ENCODE assay signal across 12 mouse cellular contexts in genomic region chr13:110346707-110347106, GRCm38 (mm10). TPM values are rescaled to one million over a fixed set of nuclear protein-coding genes. Genes with fewer than 3 reads are reported as not detected.
DNase-seq lines count a peak whose midpoint lies in the region; ATAC-seq lines count a peak whose summit lies in the region.
"Had no signal": no experiment of that assay in that cellular context is flagged by ENCODE, and none has a peak within 500 bp of the region (broad histone marks: within the 10 kb centered on the region; RNA-seq: fewer than 3 reads in every experiment).

No protein-coding gene starts in this region.

- no peak overlapping the region for H3K9ac ChIP-seq in hindbrain, embryonic 15.5 days
- no peak overlapping the region for H3K9ac ChIP-seq in midbrain, embryonic 16.5 days (ENCODE audit: low read depth, low read length)
- H3K9ac ChIP-seq: heart, embryonic 13.5 days had no signal

- no peak overlapping the region for H3K4me3 ChIP-seq in hindbrain, embryonic 15.5 days
- no peak overlapping the region for H3K4me3 ChIP-seq in midbrain, embryonic 16.5 days (ENCODE audit: low read depth, low read length)
- H3K4me3 ChIP-seq: heart, embryonic 13.5 days had no signal

- H3K27ac ChIP-seq in hindbrain, embryonic 15.5 days (replicated peaks) = peak overlapping the region; percentile 69
- H3K27ac ChIP-seq in midbrain, embryonic 16.5 days (ENCODE audit: low read length) = peak overlapping the region; percentile 60
- H3K27ac ChIP-seq: heart, embryonic 13.5 days had no signal

- H3K4me1 ChIP-seq in hindbrain, embryonic 15.5 days (replicated peaks) = peaks cover 5% of the 10 kb centered on the region; the same call in 1 of the 2 replicates
- H3K4me1 ChIP-seq in midbrain, embryonic 16.5 days (ENCODE audit: control insufficient read depth, insufficient read depth, low read length) = peaks cover 9% of the 10 kb centered on the region; the same call in 1 of the 2 replicates
- H3K4me1 ChIP-seq: heart, embryonic 13.5 days had no signal

- 14% methylated on average over 7 of the region's 7 CpGs for WGBS in hindbrain, embryonic 15.5 days
- WGBS in midbrain, embryonic 16.5 days = 14% methylated on average over 7 of the region's 7 CpGs

- peak; percentile 16 for DNase-seq in ES-CJ7 (ENCODE audit: low read depth, low spot score)
- DNase-seq in embryo, embryonic 9.5 days (ENCODE audit: extremely low spot score) = peak; percentile 20
- no peak for DNase-seq in adrenal gland, postnatal 14 days
- DNase-seq in thymus, postnatal 14 days = no peak
- no peak for DNase-seq in urinary bladder, postnatal 4 days (ENCODE audit: low spot score in 2 of 2)
- DNase-seq: kidney, adult 9 months; lung, postnatal 14 days had no signal

- H3K9me3 ChIP-seq in hindbrain, embryonic 15.5 days = no peaks in the 10 kb centered on the region
- H3K9me3 ChIP-seq in midbrain, embryonic 16.5 days (replicated peaks; ENCODE audit: control insufficient read depth, low read length, poor library complexity, severe bottlenecking) = no peaks in the 10 kb centered on the region
- H3K9me3 ChIP-seq: heart, embryonic 13.5 days had no signal

- H3K27me3 ChIP-seq in hindbrain, embryonic 15.5 days = no peaks in the 10 kb centered on the region
- H3K27me3 ChIP-seq in midbrain, embryonic 16.5 days (ENCODE audit: control insufficient read depth, insufficient read depth, low read depth, low read length) = no peaks in the 10 kb centered on the region
- H3K27me3 ChIP-seq: heart, embryonic 13.5 days had no signal

- H3K36me3 ChIP-seq in hindbrain, embryonic 15.5 days = no peaks in the 10 kb centered on the region
- H3K36me3 ChIP-seq in midbrain, embryonic 16.5 days (ENCODE audit: control insufficient read depth, insufficient read depth, low read length) = no peaks in the 10 kb centered on the region
- H3K36me3 ChIP-seq: heart, embryonic 13.5 days had no signal

- peak; percentile 78 for ATAC-seq in hindbrain, embryonic 15.5 days (ENCODE audit: low FRiP score, low read depth)
- peak; percentile 84 for ATAC-seq in midbrain, embryonic 16.5 days
- ATAC-seq in monocyte, adult 5-6 weeks (replicated peaks; ENCODE audit: insufficient number of reproducible peaks, low FRiP score, low TSS enrichment, poor library complexity, severe bottlenecking) = no peak

- H3K4me2 ChIP-seq in hindbrain, embryonic 15.5 days = no peak overlapping the region
- no peak overlapping the region for H3K4me2 ChIP-seq in midbrain, embryonic 16.5 days (ENCODE audit: low read length)
- H3K4me2 ChIP-seq: heart, embryonic 13.5 days had no signal

RNA-seq across cellular contexts. Expression of gene Gapt, which starts 10.3 kb away (rescaled TPM):
- polyA plus RNA-seq in hindbrain, embryonic 15.5 days (2015; fragmentation: Nextera tagmentation; extraction: Ambion mirVana) = 0.12 TPM in 1 of 2 replicates, not detected in the other
- polyA plus RNA-seq in midbrain, embryonic 16.5 days (2015; fragmentation: Nextera tagmentation; extraction: Ambion mirVana) = not detected in 2 replicates
- 0.23 and 0.26 TPM in 2 replicates for total RNA-seq in adrenal gland, postnatal 14 days (2021)
- total RNA-seq in monocyte, adult 5-6 weeks (2017) = 4.9 to 12.7 TPM (median 12.1 TPM) in 3 replicates
- total RNA-seq: left cerebral cortex, postnatal 10 days had no signal

RNA-seq across cellular contexts. Expression of gene Plk2, which starts 48.1 kb away (rescaled TPM):
- polyA plus RNA-seq in hindbrain, embryonic 15.5 days (2015; fragmentation: Nextera tagmentation; extraction: Ambion mirVana) = 113 and 123 TPM in 2 replicates
- polyA plus RNA-seq in midbrain, embryonic 16.5 days (2015; fragmentation: Nextera tagmentation; extraction: Ambion mirVana) = 177 and 180 TPM in 2 replicates
- total RNA-seq in adrenal gland, postnatal 14 days (2021) = 30.9 and 37.3 TPM in 2 replicates
- 76.3 to 137 TPM (median 92.8 TPM) in 3 replicates for total RNA-seq in monocyte, adult 5-6 weeks (2017)

Comparison
In these comparisons a context has a peak if more than half of its experiments do, and no peak if none do; other contexts are left out.
1. DNase-seq: peak in ES-CJ7 (single experiment) and embryo, embryonic 9.5 days (single experiment); none in adrenal gland, postnatal 14 days (single experiment), thymus, postnatal 14 days (single experiment) and urinary bladder, postnatal 4 days (0 of 2).